Mouse (Mus musculus): Measurements from ENCODE around the gene Rubcnl. TPM values are rescaled to one million over a fixed set of nuclear protein-coding genes. Genes with fewer than 3 reads are reported as not detected.

The Rubcnl gene
- polyA plus RNA-seq, 1 experiment from 2014 or later, result 0.54 TPM

GRCm38 (mm10) chr14:74990504-74990903 lies 25.3 kb upstream of the Rubcnl start:
- 4% methylated on average over 1 of the region's 1 CpGs for WGBS
- no peak overlapping the region for H3K9ac ChIP-seq
- H3K27ac ChIP-seq, result no peak overlapping the region
- H3K4me2 ChIP-seq, result no peak overlapping the region
- H3K9me3 ChIP-seq, result no peaks in the 10 kb centered on the region
- no peaks in the 10 kb centered on the region for H3K27me3 ChIP-seq (replicated peaks)
- H3K36me3 ChIP-seq, result no peaks in the 10 kb centered on the region
- no peak overlapping the region for H3K4me3 ChIP-seq (replicated peaks)
- no peak for ATAC-seq (ENCODE audit: insufficient read depth, low FRiP score, low read depth)
- no peaks in the 10 kb centered on the region for H3K4me1 ChIP-seq

GRCm38 (mm10) chr14:74996556-74996955 lies 19.3 kb upstream of the Rubcnl start:
- no peak for ATAC-seq (ENCODE audit: insufficient read depth, low FRiP score, low read depth)
- Histone ChIP-seq H3K4me3 (replicated peaks) (no peak overlapping the region), H3K27ac (no peak overlapping the region), H3K36me3 (no peaks in the 10 kb centered on the region), H3K4me1 (no peaks in the 10 kb centered on the region), H3K9me3 (no peaks in the 10 kb centered on the region), H3K4me2 (no peak overlapping the region), H3K9ac (no peak overlapping the region), H3K27me3 (replicated peaks) (no peaks in the 10 kb centered on the region)
- WGBS, result 50% methylated on average over 3 of the region's 3 CpGs

- Histone ChIP-seq H3K9me3 (no peaks in the 10 kb centered on the region), H3K4me2 (no peak overlapping the region), H3K4me3 (replicated peaks) (no peak overlapping the region), H3K4me1 (no peaks in the 10 kb centered on the region), H3K27me3 (replicated peaks) (no peaks in the 10 kb centered on the region), H3K36me3 (no peaks in the 10 kb centered on the region), H3K9ac (no peak overlapping the region), H3K27ac (no peak overlapping the region)
- 88% methylated on average over 2 of the region's 2 CpGs for WGBS
- ATAC-seq (ENCODE audit: insufficient read depth, low FRiP score, low read depth), result no peak
These were observed 18.8 kb upstream of the Rubcnl start for GRCm38 (mm10) chr14:74997041-74997440.

GRCm38 (mm10) chr14:75001364-75001763 lies 14.5 kb upstream of the Rubcnl start:
- no peaks in the 10 kb centered on the region for H3K36me3 ChIP-seq
- H3K27ac ChIP-seq, result no peak overlapping the region
- no peaks in the 10 kb centered on the region for H3K4me1 ChIP-seq
- no peak overlapping the region for H3K4me2 ChIP-seq
- no peak overlapping the region for H3K4me3 ChIP-seq (replicated peaks)
- 74% methylated on average over 6 of the region's 6 CpGs for WGBS
- no peaks in the 10 kb centered on the region for H3K9me3 ChIP-seq
- H3K27me3 ChIP-seq (replicated peaks), result no peaks in the 10 kb centered on the region
- ATAC-seq (ENCODE audit: insufficient read depth, low FRiP score, low read depth), result no peak
- H3K9ac ChIP-seq, result no peak overlapping the region

GRCm38 (mm10) chr14:75003356-75003755 lies 12.5 kb upstream of the Rubcnl start:
- Histone ChIP-seq H3K27me3 (replicated peaks) (no peaks in the 10 kb centered on the region), H3K4me3 (replicated peaks) (no peak overlapping the region), H3K9ac (no peak overlapping the region), H3K4me2 (no peak overlapping the region), H3K4me1 (no peaks in the 10 kb centered on the region), H3K9me3 (no peaks in the 10 kb centered on the region), H3K36me3 (no peaks in the 10 kb centered on the region), H3K27ac (no peak overlapping the region)
- WGBS, result 39% methylated on average over 3 of the region's 3 CpGs
- no peak for ATAC-seq (ENCODE audit: insufficient read depth, low FRiP score, low read depth)

GRCm38 (mm10) chr14:75005478-75006199 lies 10.2 kb upstream of the Rubcnl start:
- Histone ChIP-seq H3K4me3 (replicated peaks) (no peak overlapping the region), H3K4me2 (no peak overlapping the region), H3K27ac (no peak overlapping the region), H3K27me3 (replicated peaks) (no peaks in the 10 kb centered on the region), H3K9ac (no peak overlapping the region), H3K36me3 (no peaks in the 10 kb centered on the region), H3K4me1 (no peaks in the 10 kb centered on the region), H3K9me3 (no peaks in the 10 kb centered on the region)
- ATAC-seq (ENCODE audit: insufficient read depth, low FRiP score, low read depth), result no peak
- WGBS, result 80% methylated on average over 2 of the region's 2 CpGs

GRCm38 (mm10) chr14:75010346-75010745 lies 5.5 kb upstream of the Rubcnl start:
- 46% methylated on average over 4 of the region's 4 CpGs for WGBS
- H3K4me2 ChIP-seq, result no peak overlapping the region
- H3K27ac ChIP-seq, result no peak overlapping the region
- ATAC-seq (ENCODE audit: insufficient read depth, low FRiP score, low read depth), result no peak
- no peak overlapping the region for H3K4me3 ChIP-seq (replicated peaks)
- H3K4me1 ChIP-seq, result no peaks in the 10 kb centered on the region
- no peaks in the 10 kb centered on the region for H3K36me3 ChIP-seq
- H3K27me3 ChIP-seq (replicated peaks), result no peaks in the 10 kb centered on the region
- no peaks in the 10 kb centered on the region for H3K9me3 ChIP-seq
- no peak overlapping the region for H3K9ac ChIP-seq

- no peak overlapping the region for H3K4me3 ChIP-seq (replicated peaks)
- no peak overlapping the region for H3K27ac ChIP-seq
- no peaks in the 10 kb centered on the region for H3K4me1 ChIP-seq
- H3K27me3 ChIP-seq (replicated peaks), result no peaks in the 10 kb centered on the region
- no peaks in the 10 kb centered on the region for H3K36me3 ChIP-seq
- no peak overlapping the region for H3K4me2 ChIP-seq
- H3K9ac ChIP-seq, result no peak overlapping the region
- no peaks in the 10 kb centered on the region for H3K9me3 ChIP-seq
- 33% methylated on average over 8 of the region's 8 CpGs for WGBS
- ATAC-seq (ENCODE audit: insufficient read depth, low FRiP score, low read depth), result no peak
These were observed 4.7 kb upstream of the Rubcnl start for GRCm38 (mm10) chr14:75010986-75011655.

- Histone ChIP-seq H3K27me3 (replicated peaks) (no peaks in the 10 kb centered on the region; the same call in 1 of the 2 replicates), H3K9me3 (no peaks in the 10 kb centered on the region), H3K27ac (no peak overlapping the region), H3K4me1 (no peaks in the 10 kb centered on the region), H3K9ac (peak overlapping the region; percentile 45; the same call in 1 of the 2 replicates), H3K4me3 (replicated peaks) (peak overlapping the region; percentile 61), H3K36me3 (no peaks in the 10 kb centered on the region), H3K4me2 (peak overlapping the region; percentile 81)
- no peak for ATAC-seq (ENCODE audit: insufficient read depth, low FRiP score, low read depth)
- 76% methylated on average over 9 of the region's 9 CpGs for WGBS
These were observed 841 bp downstream of the Rubcnl start for GRCm38 (mm10) chr14:75016715-75017020.

- no peak overlapping the region for H3K4me3 ChIP-seq (replicated peaks)
- H3K9ac ChIP-seq, result no peak overlapping the region
- 83% methylated on average over 7 of the region's 7 CpGs for WGBS
- H3K9me3 ChIP-seq, result no peaks in the 10 kb centered on the region
- ATAC-seq (ENCODE audit: insufficient read depth, low FRiP score, low read depth), result no peak
- H3K36me3 ChIP-seq, result no peaks in the 10 kb centered on the region
- H3K4me1 ChIP-seq, result no peaks in the 10 kb centered on the region
- H3K27ac ChIP-seq, result no peak overlapping the region
- no peak overlapping the region for H3K4me2 ChIP-seq
- no peaks in the 10 kb centered on the region; the same call in 1 of the 2 replicates for H3K27me3 ChIP-seq (replicated peaks)
These were observed 1.4 kb downstream of the Rubcnl start for GRCm38 (mm10) chr14:75017277-75017676.

GRCm38 (mm10) chr14:75017877-75018825 lies 2.3 kb downstream of the Rubcnl start:
- Histone ChIP-seq H3K4me2 (no peak overlapping the region), H3K4me1 (no peaks in the 10 kb centered on the region), H3K27ac (no peak overlapping the region), H3K4me3 (replicated peaks) (no peak overlapping the region), H3K27me3 (replicated peaks) (no peaks in the 10 kb centered on the region; the same call in 1 of the 2 replicates), H3K9ac (no peak overlapping the region), H3K36me3 (no peaks in the 10 kb centered on the region), H3K9me3 (no peaks in the 10 kb centered on the region)
- ATAC-seq (ENCODE audit: insufficient read depth, low FRiP score, low read depth), result no peak
- 85% methylated on average over 18 of the region's 18 CpGs for WGBS

- Histone ChIP-seq H3K27me3 (replicated peaks) (no peaks in the 10 kb centered on the region; the same call in 1 of the 2 replicates), H3K4me1 (no peaks in the 10 kb centered on the region), H3K4me2 (no peak overlapping the region), H3K36me3 (no peaks in the 10 kb centered on the region), H3K27ac (no peak overlapping the region), H3K9ac (no peak overlapping the region), H3K9me3 (no peaks in the 10 kb centered on the region), H3K4me3 (replicated peaks) (no peak overlapping the region)
- 68% methylated on average over 4 of the region's 4 CpGs for WGBS
- no peak for ATAC-seq (ENCODE audit: insufficient read depth, low FRiP score, low read depth)
These were observed 3.0 kb downstream of the Rubcnl start for GRCm38 (mm10) chr14:75018829-75019228.

Data from stomach, embryonic 15.5 days (tissue).